Mouse (Mus musculus): ENCODE measurements at regions not wholly inside any gene's neighbourhood (a gene's known extent, or its start where the extent isn't known, plus 50 kb on each side); places are given as distances from the start of the nearest gene placed in this dataset.

- Histone ChIP-seq H3K27ac (ENCODE audit: low read depth, low read length) (no peak overlapping the region), H3K4me3 (ENCODE audit: low read depth, low read length) (no peak overlapping the region), H3K9ac (replicated peaks; ENCODE audit: low read length, poor library complexity, severe bottlenecking) (no peak overlapping the region), H3K36me3 (ENCODE audit: insufficient read depth, low read length) (no peaks in the 10 kb centered on the region), H3K4me2 (ENCODE audit: low read depth, low read length, poor library complexity, severe bottlenecking) (no peak overlapping the region), H3K27me3 (ENCODE audit: insufficient read depth, low read length) (peaks cover 11% of the 10 kb centered on the region; the same call in 1 of the 2 replicates), H3K9me3 (ENCODE audit: low read length) (no peaks in the 10 kb centered on the region), H3K4me1 (ENCODE audit: insufficient read depth, low read length) (no peaks in the 10 kb centered on the region)
- no peak for TF ChIP-seq CTCF (IDR thresholded peaks at IDR 0.05)
- peak; percentile 77 for DNase-seq (ENCODE audit: low spot score)
- ATAC-seq (ENCODE audit: low FRiP score) = no peak
Measured at GRCm38 (mm10) chr1:14513662-14514061, 1579.5 kb downstream of the 4930444P10Rik start.

- Histone ChIP-seq H3K9me3 (ENCODE audit: low read length) (no peaks in the 10 kb centered on the region), H3K27ac (ENCODE audit: low read depth, low read length) (no peak overlapping the region), H3K4me3 (ENCODE audit: low read depth, low read length) (no peak overlapping the region), H3K27me3 (ENCODE audit: insufficient read depth, low read length) (peaks cover 20% of the 10 kb centered on the region), H3K4me2 (ENCODE audit: low read depth, low read length, poor library complexity, severe bottlenecking) (no peak overlapping the region), H3K9ac (replicated peaks; ENCODE audit: low read length, poor library complexity, severe bottlenecking) (no peak overlapping the region), H3K36me3 (ENCODE audit: insufficient read depth, low read length) (no peaks in the 10 kb centered on the region), H3K4me1 (ENCODE audit: insufficient read depth, low read length) (no peaks in the 10 kb centered on the region)
- DNase-seq (ENCODE audit: low spot score) (no peak), ATAC-seq (ENCODE audit: low FRiP score) (no peak)
- WGBS = 60% methylated on average over 9 of the region's 9 CpGs
- TF ChIP-seq CTCF (IDR thresholded peaks at IDR 0.05) = no peak
Measured at GRCm38 (mm10) chr1:14512481-14513285, 1580.4 kb downstream of the 4930444P10Rik start.

DNA sequence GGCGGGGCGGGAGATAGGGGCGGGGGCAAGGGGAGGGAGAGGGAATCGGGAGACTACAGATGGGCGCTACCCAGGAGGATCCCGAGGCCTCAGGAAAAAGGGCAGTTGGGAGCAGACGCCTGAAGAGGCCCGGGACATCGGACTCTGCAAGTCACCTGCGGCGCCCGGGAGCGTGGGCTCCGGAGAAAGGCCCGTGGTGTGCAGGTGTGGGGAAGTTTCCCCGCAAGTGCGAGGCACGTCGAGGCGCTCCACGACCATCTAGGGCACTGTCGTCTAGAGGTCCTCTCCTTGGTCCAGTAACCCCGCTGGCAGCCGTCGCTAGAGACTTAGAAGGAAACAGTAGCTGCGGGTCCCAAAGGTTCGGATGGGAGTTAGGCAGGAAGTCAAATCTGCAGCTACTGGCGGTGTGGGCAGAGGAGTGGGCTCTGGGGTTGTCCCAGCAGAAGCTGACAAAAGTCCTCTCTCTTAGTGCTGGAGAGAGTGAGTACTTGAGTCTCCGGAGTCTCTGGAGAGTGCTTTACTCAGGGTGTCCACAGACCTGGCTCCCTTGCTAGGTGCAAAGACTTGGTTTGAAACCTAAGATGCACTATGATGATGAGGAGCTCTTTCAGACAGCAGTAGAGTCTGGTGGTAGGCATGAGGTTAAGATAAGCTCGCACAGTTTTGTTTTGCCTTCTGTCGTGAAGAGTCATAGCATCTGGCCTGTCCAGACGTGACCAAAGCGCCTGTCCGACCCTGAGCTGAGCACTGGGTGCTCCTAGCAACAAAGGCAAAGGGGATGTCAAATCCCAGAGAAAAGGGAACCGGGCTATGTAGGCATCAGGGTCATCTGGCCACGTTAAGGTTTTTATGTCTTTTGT, 1586.1 kb downstream of the 4930444P10Rik start:
- Histone ChIP-seq H3K4me1 (ENCODE audit: insufficient read depth, low read length) (0 out of 2 replicates have a peak, but pooled peaks cover 5% of the 10 kb centered on the region), H3K9ac (replicated peaks; ENCODE audit: low read length, poor library complexity, severe bottlenecking) (no peak overlapping the region), H3K36me3 (ENCODE audit: insufficient read depth, low read length) (no peaks in the 10 kb centered on the region), H3K4me2 (ENCODE audit: low read depth, low read length, poor library complexity, severe bottlenecking) (peak overlapping the region; percentile 54), H3K4me3 (ENCODE audit: low read depth, low read length) (peak overlapping the region; percentile 29), H3K27ac (ENCODE audit: low read depth, low read length) (no peak overlapping the region), H3K9me3 (ENCODE audit: low read length) (no peaks in the 10 kb centered on the region), H3K27me3 (ENCODE audit: insufficient read depth, low read length) (peaks cover 59% of the 10 kb centered on the region)
- 4% methylated on average over 32 of the region's 36 CpGs for WGBS
- no peak for DNase-seq (ENCODE audit: low spot score)
- TF ChIP-seq CTCF (IDR thresholded peaks at IDR 0.05) = no peak
- ATAC-seq (ENCODE audit: low FRiP score) = 0 out of 2 replicates have a peak, but pooled peaks have one; percentile 31

DNA sequence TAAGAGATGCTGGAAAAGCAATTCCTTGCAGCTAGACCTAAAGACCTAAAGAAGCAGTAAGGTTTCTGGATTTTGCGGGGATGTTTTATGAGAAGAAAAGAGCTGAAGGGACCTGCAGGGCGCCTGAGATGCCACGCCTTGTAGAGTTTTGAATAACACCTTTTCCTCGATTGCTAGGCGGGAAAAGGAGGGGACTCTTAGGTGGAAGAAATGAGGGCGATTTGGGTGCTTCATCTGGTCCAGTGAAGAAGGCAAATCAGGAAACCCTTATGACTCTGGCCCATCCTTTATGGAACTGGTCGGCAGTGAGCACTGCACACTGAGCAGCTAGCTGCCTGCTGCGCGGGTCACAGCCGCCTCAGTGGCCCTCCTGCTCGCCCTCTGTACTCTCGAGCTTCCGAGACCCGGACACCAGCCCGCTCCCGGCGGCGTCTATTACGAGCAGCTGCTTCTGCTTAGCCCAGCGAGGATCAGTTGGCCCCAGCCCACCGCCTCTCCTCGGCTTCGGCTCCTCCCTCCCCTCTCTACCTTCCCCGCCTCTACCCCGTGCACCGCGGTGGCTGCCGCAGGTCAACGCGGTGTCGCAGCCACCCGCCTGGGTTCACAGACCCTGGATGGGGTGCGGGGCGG, 1586.8 kb downstream of the 4930444P10Rik start:
- WGBS = 1% methylated on average over 26 of the region's 34 CpGs
- Histone ChIP-seq H3K4me2 (ENCODE audit: low read depth, low read length, poor library complexity, severe bottlenecking) (peak overlapping the region; percentile 54), H3K9ac (replicated peaks; ENCODE audit: low read length, poor library complexity, severe bottlenecking) (no peak overlapping the region), H3K36me3 (ENCODE audit: insufficient read depth, low read length) (no peaks in the 10 kb centered on the region), H3K4me3 (ENCODE audit: low read depth, low read length) (peak overlapping the region; percentile 29), H3K27me3 (ENCODE audit: insufficient read depth, low read length) (peaks cover 59% of the 10 kb centered on the region), H3K4me1 (ENCODE audit: insufficient read depth, low read length) (0 out of 2 replicates have a peak, but pooled peaks cover 5% of the 10 kb centered on the region), H3K9me3 (ENCODE audit: low read length) (no peaks in the 10 kb centered on the region), H3K27ac (ENCODE audit: low read depth, low read length) (no peak overlapping the region)
- peak; percentile 28 for DNase-seq (ENCODE audit: low spot score)
- no peak for TF ChIP-seq CTCF (IDR thresholded peaks at IDR 0.05)
- peak; percentile 45 for ATAC-seq (ENCODE audit: low FRiP score)

GRCm38 (mm10) chr1:14505741-14506140, 1587.4 kb downstream of the 4930444P10Rik start:
- WGBS = 8% methylated on average over 6 of the region's 6 CpGs
- Histone ChIP-seq H3K4me3 (ENCODE audit: low read depth, low read length) (no peak overlapping the region), H3K9ac (replicated peaks; ENCODE audit: low read length, poor library complexity, severe bottlenecking) (no peak overlapping the region), H3K9me3 (ENCODE audit: low read length) (no peaks in the 10 kb centered on the region), H3K27ac (ENCODE audit: low read depth, low read length) (no peak overlapping the region), H3K4me2 (ENCODE audit: low read depth, low read length, poor library complexity, severe bottlenecking) (no peak overlapping the region), H3K27me3 (ENCODE audit: insufficient read depth, low read length) (peaks cover 55% of the 10 kb centered on the region), H3K36me3 (ENCODE audit: insufficient read depth, low read length) (no peaks in the 10 kb centered on the region), H3K4me1 (ENCODE audit: insufficient read depth, low read length) (0 out of 2 replicates have a peak, but pooled peaks cover 5% of the 10 kb centered on the region)
- no peak for TF ChIP-seq CTCF (IDR thresholded peaks at IDR 0.05)
- ATAC-seq (ENCODE audit: low FRiP score) = no peak
- DNase-seq (ENCODE audit: low spot score) = no peak
